Mouse (Mus musculus) frontal cortex, adult (tissue): ENCODE data around the gene Fbln2.

Experiments used
- ATAC-seq: cut with Nextera tagmentation; 2 replicates; pipeline ENCODE4 v1.9.2; 2017; ENCODE audit warnings: mild to moderate bottlenecking, moderate library complexity, mixed read lengths; ENCODE audit not compliant: low TSS enrichment

Gene Fbln2

GRCm38 (mm10) chr6:91226058-91226457 is 13.8 kb downstream of the Fbln2 start:
- no peak for ATAC-seq

- peak; percentile 76; the same call in 1 of the 2 replicates for ATAC-seq
Observed at GRCm38 (mm10) chr6:91228980-91229379, 16.7 kb downstream of the Fbln2 start.

- ATAC-seq, result no peak
Observed at GRCm38 (mm10) chr6:91231000-91231399, 18.7 kb downstream of the Fbln2 start.

GRCm38 (mm10) chr6:91231523-91231922 is 19.3 kb downstream of the Fbln2 start:
- ATAC-seq, result no peak

GRCm38 (mm10) chr6:91233011-91233410 is 20.8 kb downstream of the Fbln2 start:
- no peak for ATAC-seq

- ATAC-seq, result no peak
Observed at GRCm38 (mm10) chr6:91233424-91234015, 21.3 kb downstream of the Fbln2 start.

GRCm38 (mm10) chr6:91236006-91236405 is 23.8 kb downstream of the Fbln2 start:
- ATAC-seq, result peak; percentile 31; the same call in 1 of the 2 replicates

GRCm38 (mm10) chr6:91236429-91236828 is 24.2 kb downstream of the Fbln2 start:
- ATAC-seq, result no peak

- no peak for ATAC-seq
Observed at GRCm38 (mm10) chr6:91237273-91237672, 25.0 kb downstream of the Fbln2 start.

GRCm38 (mm10) chr6:91240537-91240936 is 28.3 kb downstream of the Fbln2 start:
- ATAC-seq, result no peak

GRCm38 (mm10) chr6:91240964-91241363 is 28.7 kb downstream of the Fbln2 start:
- no peak for ATAC-seq

- peak; percentile 86 for ATAC-seq
Observed at GRCm38 (mm10) chr6:91243395-91243794, 31.1 kb downstream of the Fbln2 start.

- ATAC-seq, result peak; percentile 45
Observed at GRCm38 (mm10) chr6:91244331-91244730, 32.1 kb downstream of the Fbln2 start.

GRCm38 (mm10) chr6:91245331-91245730 is 33.1 kb downstream of the Fbln2 start:
- ATAC-seq, result no peak

GRCm38 (mm10) chr6:91247343-91247742 is 35.1 kb downstream of the Fbln2 start:
- ATAC-seq, result no peak

GRCm38 (mm10) chr6:91248627-91249026 is 36.4 kb downstream of the Fbln2 start:
- ATAC-seq, result no peak

GRCm38 (mm10) chr6:91249797-91250196 is 37.5 kb downstream of the Fbln2 start:
- no peak for ATAC-seq

GRCm38 (mm10) chr6:91259440-91260120 is 47.3 kb downstream of the Fbln2 start:
- ATAC-seq, result peak; percentile 74

- 0 out of 2 replicates have a peak, but pooled peaks have one; percentile 18 for ATAC-seq
Observed at GRCm38 (mm10) chr6:91260347-91260986, 48.2 kb downstream of the Fbln2 start.

- no peak for ATAC-seq
Observed at GRCm38 (mm10) chr6:91260987-91261367, 48.7 kb downstream of the Fbln2 start.

GRCm38 (mm10) chr6:91265616-91266015 is 53.4 kb downstream of the Fbln2 start:
- no peak for ATAC-seq

GRCm38 (mm10) chr6:91266647-91267046 is 54.4 kb downstream of the Fbln2 start:
- ATAC-seq, result no peak

GRCm38 (mm10) chr6:91268318-91268717 is 56.1 kb downstream of the Fbln2 start:
- ATAC-seq, result no peak
